31 mouse cellular contexts compared by ENCODE assay signal in the genomic region with DNA sequence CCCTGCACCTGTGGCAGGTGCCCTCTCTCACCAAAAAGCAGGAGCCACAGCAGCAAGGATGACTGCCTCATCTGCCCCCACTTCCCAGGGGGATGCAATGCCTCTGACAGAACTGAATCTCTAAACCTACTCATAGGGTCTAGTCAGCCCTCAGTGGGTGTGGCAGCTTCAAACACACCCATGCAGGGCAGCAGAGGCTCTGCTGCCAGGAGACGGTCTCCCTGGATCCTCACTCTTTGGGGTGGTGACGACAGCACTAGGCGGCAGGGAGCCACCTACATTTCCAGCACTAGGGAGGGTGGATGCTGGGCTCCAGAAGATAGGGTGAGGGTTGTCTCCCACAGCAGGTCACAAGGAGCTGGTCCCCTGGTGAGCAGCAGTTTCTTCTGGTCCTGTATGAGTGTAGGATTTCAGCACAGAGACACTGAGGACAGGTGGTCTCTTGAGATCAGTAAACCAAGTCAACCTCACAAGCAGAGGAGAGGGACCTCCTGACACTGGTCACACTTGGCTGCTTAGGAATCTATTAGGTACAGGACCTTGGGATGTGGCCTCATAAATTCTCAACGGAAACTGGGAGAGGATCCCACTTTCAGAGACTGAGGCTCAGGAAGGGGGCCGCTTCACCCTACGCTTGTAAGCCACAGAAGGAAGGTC. TPM values are rescaled to one million over a fixed set of nuclear protein-coding genes. Genes with fewer than 3 reads are reported as not detected.
DNase-seq lines count a peak whose midpoint lies in the region; ATAC-seq and TF ChIP-seq lines count a peak whose summit lies in the region.
"Had no signal": no experiment of that assay in that cellular context is flagged by ENCODE, and none has a peak within 500 bp of the region (broad histone marks: within the 10 kb centered on the region; RNA-seq: fewer than 3 reads in every experiment).

No protein-coding gene starts in this region.

- H3K4me1 ChIP-seq in heart, embryonic 12.5 days (replicated peaks) = no peaks in the 10 kb centered on the region
- H3K4me1 ChIP-seq: embryonic facial prominence, embryonic 15.5 days; heart, embryonic 13.5 days; limb, embryonic 15.5 days; megakaryocyte, embryonic 14.5 days; midbrain, embryonic 15.5 days; stomach, embryonic 15.5 days had no signal

- 64% methylated on average over 6 of the region's 6 CpGs for WGBS in heart, embryonic 12.5 days

- DNase-seq in layer of hippocampus, adult 2 months (ENCODE audit: low spot score in 2 of 2) = peak; percentile 26 to 55
- no peak for DNase-seq in layer of hippocampus, adult 9-10 months (ENCODE audit: low spot score)
- peak; percentile 66 for DNase-seq in right cerebral cortex, adult 18-20 months
- no peak for DNase-seq in right cerebral cortex, postnatal 4 days
- peak; percentile 56 to 64 for DNase-seq in right cerebral cortex, adult 2 months (ENCODE audit: low spot score in 2 of 2)
- no peak for DNase-seq in thymus, postnatal 14 days
- DNase-seq: adrenal gland, adult 2 months; B cell, adult 2 months; cerebellum, adult 2 months; gastrocnemius, postnatal 14 days; heart, adult 11 months; heart, postnatal 14 days; kidney, postnatal 10 days; lung, embryonic 14.5 days; thymus, postnatal 36 days had no signal

- peaks cover 38% of the 10 kb centered on the region for H3K27me3 ChIP-seq in heart, embryonic 12.5 days (replicated peaks)
- H3K27me3 ChIP-seq: embryonic facial prominence, embryonic 15.5 days; midbrain, embryonic 15.5 days; neural tube, embryonic 13.5 days; stomach, embryonic 15.5 days had no signal

- no peaks in the 10 kb centered on the region for H3K9me3 ChIP-seq in heart, embryonic 12.5 days (replicated peaks)
- H3K9me3 ChIP-seq: embryonic facial prominence, embryonic 15.5 days; G1E; heart, embryonic 13.5 days; limb, embryonic 15.5 days; megakaryocyte, embryonic 14.5 days; midbrain, embryonic 15.5 days; neural tube, embryonic 13.5 days; stomach, embryonic 15.5 days had no signal

- no peaks in the 10 kb centered on the region for H3K36me3 ChIP-seq in heart, embryonic 12.5 days
- H3K36me3 ChIP-seq: embryonic facial prominence, embryonic 15.5 days; G1E; heart, embryonic 13.5 days; limb, embryonic 15.5 days; midbrain, embryonic 15.5 days; neural tube, embryonic 13.5 days; stomach, embryonic 15.5 days had no signal

- no peak overlapping the region for H3K9ac ChIP-seq in heart, embryonic 12.5 days
- H3K9ac ChIP-seq: embryonic facial prominence, embryonic 15.5 days; heart, embryonic 13.5 days; limb, embryonic 15.5 days; liver, embryonic 14.5 days; lung, embryonic 14.5 days; midbrain, embryonic 15.5 days; neural tube, embryonic 13.5 days; stomach, embryonic 15.5 days had no signal

- no peak for TF ChIP-seq CTCF in layer of hippocampus, adult 2 months (conservative IDR thresholded peaks at IDR 0.05)

- no peak overlapping the region for H3K4me2 ChIP-seq in heart, embryonic 12.5 days
- H3K4me2 ChIP-seq: embryonic facial prominence, embryonic 15.5 days; heart, embryonic 13.5 days; limb, embryonic 15.5 days; lung, embryonic 14.5 days; midbrain, embryonic 15.5 days; neural tube, embryonic 13.5 days; stomach, embryonic 15.5 days had no signal

- no peak for ATAC-seq in heart, embryonic 12.5 days (ENCODE audit: insufficient number of reproducible peaks, low FRiP score)
- ATAC-seq: forebrain, embryonic 14.5 days; hindbrain, postnatal 0 days; intestine, embryonic 16.5 days; midbrain, embryonic 15.5 days had no signal

- no peak overlapping the region for H3K4me3 ChIP-seq in layer of hippocampus, adult 2 months
- no peak overlapping the region for H3K4me3 ChIP-seq in heart, embryonic 12.5 days
- H3K4me3 ChIP-seq: embryonic facial prominence, embryonic 15.5 days; heart, embryonic 13.5 days; limb, embryonic 15.5 days; megakaryocyte, embryonic 14.5 days; midbrain, embryonic 15.5 days; myocyte; neural tube, embryonic 13.5 days; stomach, embryonic 15.5 days had no signal

- peak overlapping the region; percentile 10; the same call in 1 of the 2 replicates for H3K27ac ChIP-seq in layer of hippocampus, adult 2 months
- no peak overlapping the region for H3K27ac ChIP-seq in heart, embryonic 12.5 days (ENCODE audit: poor library complexity, severe bottlenecking)
- H3K27ac ChIP-seq: embryonic facial prominence, embryonic 15.5 days; heart, embryonic 13.5 days; hindbrain, postnatal 0 days; limb, embryonic 15.5 days; liver, embryonic 14.5 days; midbrain, embryonic 15.5 days; neural tube, embryonic 13.5 days; stomach, embryonic 15.5 days had no signal

RNA-seq across cellular contexts. Expression of a gene that starts 26.3 kb away (rescaled TPM):
- total RNA-seq in layer of hippocampus, adult 2 months (2021) = 100 to 1,000 TPM; 315 to 321 TPM
- polyA plus RNA-seq in heart, embryonic 12.5 days (2016; fragmentation: Nextera tagmentation; extraction: Ambion mirVana) = 0.59 and 1.3 TPM in 2 replicates
- total RNA-seq: CH12.LX; common myeloid progenitor, adult 5-6 weeks had no signal
- polyA plus RNA-seq: G1E had no signal

RNA-seq across cellular contexts. Expression of a gene that starts 57.9 kb away (rescaled TPM):
- 100 to 1,000 TPM; 130 to 131 TPM for total RNA-seq in layer of hippocampus, adult 2 months (2021)
- 1.3 and 1.5 TPM in 2 replicates for polyA plus RNA-seq in heart, embryonic 12.5 days (2016; fragmentation: Nextera tagmentation; extraction: Ambion mirVana)
- total RNA-seq: common myeloid progenitor, adult 5-6 weeks had no signal
- polyA plus RNA-seq: G1E had no signal

Comparison
In these comparisons a context has a peak if more than half of its experiments do, and no peak if none do; other contexts are left out.
1. DNase-seq: peak in layer of hippocampus, adult 2 months (2 of 2), right cerebral cortex, adult 18-20 months (single experiment) and right cerebral cortex, adult 2 months (2 of 2); none in layer of hippocampus, adult 9-10 months (single experiment), right cerebral cortex, postnatal 4 days (single experiment) and thymus, postnatal 14 days (single experiment).